Mouse (Mus musculus): ENCODE results near the gene Klc2.

The Klc2 gene

DNA sequence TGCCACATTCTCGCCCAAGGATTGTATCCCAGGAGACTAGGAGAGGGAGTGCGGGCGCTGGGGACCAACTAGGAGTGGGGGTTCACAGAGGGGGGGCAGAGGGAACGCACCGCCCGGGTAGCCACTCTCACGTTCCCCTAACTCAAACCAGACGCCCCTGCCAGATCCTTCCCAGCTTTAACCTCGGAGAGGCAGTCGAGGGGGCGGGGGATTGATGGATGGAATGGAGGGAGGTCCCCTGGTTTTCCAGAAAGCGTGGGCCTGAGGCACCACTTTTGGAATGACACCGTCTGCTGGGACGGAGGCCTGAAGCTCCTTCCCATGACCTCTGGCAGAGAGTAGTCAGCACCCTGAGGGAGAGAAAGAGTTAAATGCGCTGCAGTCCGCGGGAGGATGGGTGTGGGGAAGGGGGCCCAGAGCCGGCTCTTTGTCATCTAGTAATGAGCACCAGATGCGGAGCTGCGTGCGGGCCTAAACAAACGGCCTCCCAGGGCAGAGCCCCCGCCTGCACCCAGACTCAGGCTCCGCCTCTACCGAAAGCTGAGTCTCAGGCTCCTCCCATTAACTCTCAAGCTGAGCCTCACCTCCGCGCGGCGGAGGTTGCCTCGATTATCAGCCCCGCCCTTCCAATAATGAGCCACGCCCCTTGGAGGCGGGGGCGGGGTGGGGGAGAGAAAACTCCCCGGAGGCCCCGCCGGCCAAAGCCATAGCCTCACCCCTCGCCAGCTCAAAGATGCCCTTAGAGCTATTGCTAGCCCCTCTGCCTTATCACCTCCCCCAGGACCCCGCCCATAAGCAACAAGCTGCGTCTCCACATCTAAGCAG is 46.6 kb downstream of the Klc2 start:
- no peak for DNase-seq

DNA sequence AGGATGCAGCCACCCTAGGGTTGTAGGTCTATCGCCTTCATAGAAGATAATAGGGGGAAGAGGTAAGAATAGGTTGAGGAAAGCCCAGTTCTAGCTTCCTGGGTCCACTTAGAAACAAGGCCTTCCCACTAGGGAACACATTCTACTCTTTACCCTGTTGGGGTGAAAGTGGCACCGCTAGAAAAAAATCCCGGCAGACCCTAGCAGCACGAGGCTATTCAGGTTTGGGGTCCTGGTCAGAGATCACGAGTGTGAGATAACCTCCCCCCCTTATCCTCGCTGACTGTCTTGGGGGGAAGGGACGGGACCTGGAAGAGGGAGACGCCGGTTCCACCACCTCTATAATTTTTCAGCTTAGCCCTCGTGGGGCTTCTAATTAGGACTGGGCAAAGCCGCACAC is 47.3 kb downstream of the Klc2 start:
- no peak for DNase-seq

DNA sequence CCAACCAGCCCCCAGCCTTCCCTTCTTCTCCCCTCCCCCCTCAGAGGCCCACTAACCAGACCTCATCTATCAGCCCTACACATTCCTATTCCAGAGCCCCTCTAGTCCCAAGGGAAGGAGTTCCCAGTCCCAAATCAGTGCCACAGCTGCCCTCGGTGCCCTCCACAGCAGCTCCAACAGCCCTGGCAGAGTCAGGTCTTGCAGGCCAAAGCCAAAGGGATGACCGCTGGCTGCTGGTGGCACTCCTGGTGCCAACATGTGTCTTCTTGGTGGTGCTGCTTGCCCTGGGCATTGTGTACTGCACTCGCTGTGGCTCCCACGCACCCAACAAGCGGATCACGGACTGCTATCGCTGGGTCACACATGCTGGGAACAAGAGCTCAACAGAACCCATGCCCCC is 48.4 kb downstream of the Klc2 start:
- no peak for DNase-seq

DNA sequence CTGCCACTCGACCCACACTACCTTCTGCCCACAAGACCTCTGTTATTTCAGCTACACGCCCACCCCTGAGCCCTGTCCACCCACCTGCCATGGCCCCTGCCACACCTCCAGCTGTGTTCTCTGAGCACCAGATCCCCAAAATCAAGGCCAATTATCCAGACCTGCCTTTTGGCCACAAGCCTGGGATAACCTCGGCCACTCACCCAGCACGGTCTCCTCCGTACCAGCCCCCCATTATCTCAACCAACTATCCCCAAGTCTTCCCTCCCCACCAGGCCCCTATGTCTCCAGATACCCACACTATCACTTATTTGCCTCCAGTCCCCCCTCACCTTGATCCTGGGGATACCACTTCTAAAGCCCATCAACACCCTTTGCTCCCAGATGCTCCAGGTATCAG is 48.9 kb downstream of the Klc2 start:
- DNase-seq = no peak

DNA sequence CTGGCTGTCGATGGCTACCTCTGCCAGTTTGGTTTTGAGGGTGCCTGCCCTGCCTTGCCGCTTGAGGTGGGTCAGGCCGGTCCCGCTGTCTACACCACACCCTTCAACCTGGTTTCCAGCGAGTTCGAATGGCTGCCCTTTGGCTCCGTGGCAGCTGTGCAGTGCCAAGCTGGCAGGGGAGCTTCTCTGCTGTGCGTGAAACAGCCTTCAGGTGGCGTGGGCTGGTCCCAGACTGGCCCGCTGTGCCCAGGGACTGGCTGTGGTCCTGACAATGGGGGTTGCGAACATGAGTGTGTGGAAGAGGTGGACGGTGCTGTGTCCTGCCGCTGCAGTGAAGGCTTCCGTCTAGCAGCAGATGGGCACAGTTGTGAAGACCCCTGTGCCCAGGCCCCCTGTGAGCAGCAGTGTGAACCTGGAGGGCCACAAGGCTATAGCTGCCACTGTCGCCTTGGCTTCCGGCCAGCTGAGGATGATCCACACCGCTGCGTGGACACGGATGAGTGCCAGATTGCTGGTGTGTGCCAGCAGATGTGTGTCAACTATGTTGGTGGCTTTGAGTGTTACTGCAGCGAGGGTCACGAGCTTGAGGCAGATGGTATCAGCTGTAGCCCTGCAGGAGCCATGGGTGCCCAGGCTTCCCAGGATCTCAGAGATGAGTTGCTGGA is 49.7 kb downstream of the Klc2 start:
- no peak for DNase-seq

DNA sequence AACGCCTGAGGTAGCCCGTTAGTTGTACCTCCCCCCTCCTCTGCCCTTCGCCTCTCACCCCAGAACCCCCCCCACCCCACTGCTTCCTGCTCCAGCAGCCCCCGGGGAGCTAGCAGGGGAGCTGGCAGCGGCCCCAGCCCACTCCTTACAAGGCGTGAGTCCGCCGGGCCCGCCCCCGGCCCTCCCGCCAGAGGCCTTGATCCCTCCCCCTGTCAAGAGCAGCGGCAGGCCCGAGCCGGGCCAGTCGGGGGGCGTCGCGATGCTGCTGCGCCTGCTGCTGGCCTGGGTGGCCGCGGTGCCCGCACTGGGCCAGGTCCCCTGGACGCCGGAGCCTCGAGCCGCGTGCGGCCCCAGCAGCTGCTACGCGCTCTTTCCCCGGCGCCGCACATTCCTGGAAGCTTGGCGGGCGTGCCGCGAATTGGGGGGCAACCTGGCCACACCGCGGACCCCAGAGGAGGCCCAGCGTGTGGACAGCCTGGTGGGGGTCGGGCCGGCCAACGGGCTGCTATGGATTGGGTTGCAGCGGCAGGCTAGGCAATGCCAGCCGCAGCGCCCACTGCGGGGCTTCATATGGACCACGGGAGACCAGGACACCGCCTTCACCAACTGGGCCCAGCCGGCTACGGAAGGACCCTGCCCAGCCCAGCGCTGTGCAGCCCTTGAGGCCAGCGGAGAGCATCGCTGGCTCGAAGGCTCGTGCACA is 50.3 kb downstream of the Klc2 start, which contains the start of gene Cd248:
Cd248 (plus strand) TSS at position 212 of the 703 bp plus-strand sequence.
- no peak for DNase-seq

DNA sequence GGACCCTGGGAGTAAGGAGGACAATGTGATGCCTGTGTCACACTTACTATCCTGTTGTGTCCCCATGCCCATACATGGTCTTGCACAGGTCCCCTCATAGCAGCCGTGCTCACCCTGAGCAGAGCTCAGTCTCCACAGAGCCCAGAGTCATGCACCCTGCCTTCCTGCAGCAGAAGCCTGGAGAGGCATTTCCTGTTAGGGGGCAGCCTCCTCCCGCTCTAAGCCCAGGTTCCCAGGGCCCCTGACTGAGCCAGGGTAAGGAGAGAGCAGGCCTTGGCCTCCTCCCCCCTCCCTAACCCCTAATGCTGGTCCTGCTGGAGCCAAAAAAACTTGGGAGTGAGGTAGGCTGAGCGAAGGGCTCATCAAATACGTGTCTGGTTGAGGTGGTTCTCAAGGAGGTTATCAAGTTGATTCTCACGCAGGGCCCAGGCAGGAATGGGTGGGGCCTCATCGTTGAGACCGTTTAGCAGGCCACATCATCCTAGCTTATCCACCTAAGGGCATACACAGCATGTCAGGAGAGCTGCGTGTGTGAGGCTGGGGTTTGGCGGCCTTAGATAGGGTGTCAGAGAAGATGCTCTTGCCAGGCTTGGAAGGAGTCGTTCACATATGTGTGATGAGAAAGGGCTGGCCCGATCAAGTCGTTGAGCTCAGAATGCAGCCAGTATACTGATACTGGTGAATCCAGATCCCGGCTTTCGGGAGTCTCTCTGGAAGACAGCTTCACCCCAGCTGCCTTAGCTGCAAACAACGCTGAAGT is 51.1 kb downstream of the Klc2 start:
- DNase-seq = no peak

DNA sequence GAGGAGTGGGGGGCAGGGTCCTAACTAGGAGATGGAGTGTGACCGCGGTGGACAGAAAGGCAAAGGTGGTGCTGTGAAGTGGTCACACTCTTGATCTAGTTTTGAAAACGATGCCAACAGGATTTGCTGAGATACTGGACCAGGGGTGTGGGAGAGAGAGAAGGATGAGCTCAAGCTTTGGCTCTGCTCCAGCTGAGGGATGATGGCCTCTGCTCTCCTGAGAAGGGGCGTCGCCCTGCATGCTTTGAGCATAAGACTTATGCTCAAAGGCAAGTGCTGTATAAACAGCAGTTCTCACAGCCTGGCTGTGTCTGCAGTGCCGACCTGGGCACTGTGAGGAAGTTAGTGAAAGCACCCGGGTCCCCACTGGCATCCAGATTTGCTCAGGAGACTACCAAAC is 53.3 kb downstream of the Klc2 start:
- no peak for DNase-seq

DNA sequence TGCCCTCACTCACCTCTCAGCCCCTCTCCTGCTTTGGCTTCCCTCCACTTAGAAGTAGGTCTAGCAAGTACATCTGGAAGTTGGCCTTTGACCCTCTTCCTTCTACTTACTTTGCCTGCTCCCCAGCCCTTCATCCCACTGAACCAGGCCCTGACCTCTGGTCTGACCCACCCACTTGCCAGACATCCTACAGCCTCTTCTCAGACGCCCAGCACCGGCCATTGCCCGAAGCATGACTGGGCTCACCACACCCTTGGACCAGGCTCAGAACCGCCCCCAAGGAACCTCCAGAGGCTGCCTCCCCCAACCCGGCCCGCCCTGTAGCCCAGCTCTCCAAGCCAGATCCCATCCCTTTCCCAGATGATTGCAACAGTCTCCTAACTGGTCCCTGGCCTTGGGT is 55.9 kb downstream of the Klc2 start:
- DNase-seq = no peak

DNA sequence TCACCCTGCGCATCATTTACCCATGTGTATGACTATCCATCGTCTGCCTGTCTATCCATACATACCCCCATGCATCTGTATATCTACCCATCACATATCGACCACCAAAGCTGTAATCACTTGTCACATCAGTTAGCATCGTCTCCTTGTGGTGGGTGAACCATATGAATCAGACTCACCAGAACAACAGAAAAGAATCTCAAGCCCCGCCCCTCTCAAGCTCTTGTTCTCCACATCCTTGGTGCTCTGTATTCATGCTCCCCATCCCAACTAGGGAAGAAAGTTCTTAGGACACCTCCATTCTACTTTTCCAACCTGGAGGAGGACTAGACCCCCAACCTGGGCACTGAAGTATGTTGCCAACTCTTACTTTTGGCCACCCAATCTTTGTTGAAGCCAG is 56.3 kb downstream of the Klc2 start:
- DNase-seq = no peak

DNA sequence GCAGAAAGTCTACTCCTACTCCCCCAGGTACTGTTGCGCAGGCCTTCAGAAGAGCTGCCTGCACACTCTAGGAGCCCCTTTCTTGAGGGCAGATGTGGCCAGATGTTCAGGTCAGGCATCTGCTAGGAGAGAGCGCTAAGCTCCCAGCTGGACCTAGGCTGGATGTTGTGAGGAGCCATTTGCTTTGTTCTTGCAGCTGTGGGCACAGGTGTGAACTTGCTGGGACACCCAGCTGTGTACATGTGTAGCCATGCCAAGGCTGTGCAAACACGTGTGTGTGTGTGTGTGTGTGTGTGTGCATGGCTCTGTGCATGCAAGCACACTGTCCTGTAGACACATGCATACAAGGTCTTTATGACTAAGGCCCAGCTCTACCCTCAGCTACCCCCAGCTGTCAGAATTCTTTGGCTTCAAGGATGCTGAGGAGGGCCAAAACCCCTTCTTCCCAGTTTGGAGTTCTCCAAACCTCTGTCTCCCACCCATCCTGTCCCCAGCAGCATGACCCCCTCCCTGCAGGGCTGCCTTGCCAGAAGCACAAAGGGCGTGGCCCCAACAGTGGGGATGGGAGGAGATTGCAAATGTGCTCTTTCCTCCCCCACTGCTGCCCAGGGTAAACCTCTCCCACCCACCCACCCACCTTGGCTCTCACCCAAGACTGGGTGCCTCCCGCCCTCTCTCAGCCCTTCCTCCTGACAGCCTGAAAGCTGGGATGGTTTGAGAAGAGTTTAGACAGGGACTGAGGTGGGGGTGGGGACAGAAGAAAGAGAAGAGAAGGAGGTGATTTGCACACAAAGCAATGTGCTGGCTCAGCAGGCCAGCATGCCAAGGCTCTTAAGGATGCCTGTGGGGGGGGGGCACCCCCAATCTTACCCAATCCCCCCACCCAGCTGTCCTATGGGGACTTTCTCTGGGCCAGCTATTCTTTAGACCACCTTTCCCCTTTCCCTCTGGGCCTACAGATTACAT is 57.7 kb downstream of the Klc2 start:
- no peak for DNase-seq

DNA sequence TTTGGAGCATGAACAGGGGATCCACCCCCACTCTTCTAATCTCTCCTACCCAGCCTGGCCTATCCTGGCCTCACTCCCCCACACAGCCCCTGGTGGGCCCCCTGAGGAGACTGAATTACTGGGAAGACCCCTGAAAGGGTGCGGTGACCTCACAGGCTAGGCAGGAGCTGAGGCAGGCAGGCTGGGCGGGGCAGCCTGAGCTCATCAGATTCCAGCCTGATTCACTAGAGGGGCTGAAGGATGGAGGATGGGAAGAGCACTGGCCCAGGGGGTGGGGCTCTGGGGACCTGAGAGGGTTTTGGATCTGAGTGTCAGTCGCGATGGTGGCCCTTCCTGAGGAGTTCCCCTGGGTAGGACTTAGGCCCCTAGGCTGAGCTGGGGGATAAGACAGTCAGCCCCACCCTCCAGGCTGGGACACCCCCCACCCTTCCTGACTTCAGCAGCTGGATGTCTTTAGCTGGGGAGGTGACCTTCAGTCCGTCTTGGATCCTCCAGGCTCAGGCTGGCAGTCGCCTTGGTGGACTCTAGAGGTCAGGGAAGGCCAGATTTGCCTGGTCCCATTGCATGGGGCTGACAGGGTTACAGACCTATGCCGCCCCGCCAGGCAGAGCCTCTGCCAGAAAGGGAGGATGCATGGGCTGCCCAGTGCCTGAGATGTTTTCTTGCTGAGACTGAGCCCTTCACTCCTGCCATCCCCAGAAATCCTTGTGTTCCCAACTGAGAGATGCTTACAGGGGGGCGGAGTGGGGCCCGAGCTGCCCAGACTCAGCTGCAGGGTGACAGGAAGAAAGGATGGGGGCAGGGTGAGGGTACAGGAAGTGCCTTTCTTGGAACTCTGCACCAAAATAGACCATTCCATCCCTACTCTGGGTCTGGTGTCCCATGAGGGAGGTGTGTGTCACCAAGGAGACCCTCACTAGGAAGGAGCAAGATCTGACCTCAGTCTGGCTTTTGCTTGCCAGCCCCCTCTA is 59.3 kb downstream of the Klc2 start:
- no peak for DNase-seq

DNA sequence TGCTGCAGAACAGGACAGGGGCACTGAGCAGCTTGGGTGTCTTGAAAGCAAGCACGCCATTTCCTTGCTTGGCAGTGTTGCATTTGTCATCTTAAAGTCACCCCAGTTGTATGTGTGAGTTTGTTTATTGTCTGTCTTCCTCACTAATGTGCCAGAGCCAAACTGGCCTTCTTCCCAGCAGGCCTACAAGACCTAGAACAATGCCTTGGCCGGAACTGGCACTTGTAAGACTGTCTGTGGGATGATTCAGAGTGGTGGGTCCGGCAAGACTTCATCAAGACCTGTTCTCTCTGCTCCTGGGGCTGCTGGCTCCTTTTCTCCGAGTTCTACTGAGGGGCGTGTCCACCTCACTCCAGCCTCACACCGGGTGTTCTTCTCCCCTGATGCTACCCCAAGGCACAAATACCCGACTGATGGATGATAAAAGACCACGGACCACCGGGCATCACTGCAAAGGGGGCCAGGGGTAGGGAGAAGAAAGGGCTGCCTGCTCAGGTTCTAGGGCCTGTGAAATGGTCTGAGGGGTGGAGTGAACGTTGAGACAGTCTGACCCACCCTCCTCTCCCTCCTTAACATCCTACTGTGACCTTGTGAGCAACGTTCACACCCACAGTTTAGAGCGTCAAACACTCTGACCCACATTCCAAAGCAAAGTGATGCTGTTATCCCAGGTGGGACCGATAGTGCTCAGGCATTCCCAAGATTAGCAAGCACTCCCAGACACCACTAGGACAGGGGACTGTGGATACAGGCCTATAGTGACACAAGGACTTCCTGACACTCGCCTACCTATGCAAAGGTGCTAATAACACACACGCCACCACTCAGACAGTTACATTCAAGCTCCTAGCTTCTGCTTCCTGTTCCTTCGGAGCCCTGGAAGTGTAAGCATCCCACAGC is 60.2 kb downstream of the Klc2 start:
- no peak for DNase-seq
